Mouse (Mus musculus) MN1 (cell line): ENCODE data around the gene Pias4.
A peak's percentile ranks its signal among the peaks of the same experiment; 100 is the strongest.

Source experiments
- DNase-seq: peaks from one replicate; pipeline ENCODE4 v3.0.0-alpha.2; 2016; ENCODE audit warnings: low spot score

Pias4 gene

GRCm38 (mm10) chr10:81138131-81138782 is 29.5 kb downstream of the Pias4 start:
- DNase-seq: peak; percentile 75

- DNase-seq: peak; percentile 99
These were observed 30.2 kb downstream of the Pias4 start for GRCm38 (mm10) chr10:81137252-81138130.

- peak; percentile 87 for DNase-seq
These were observed 31.0 kb downstream of the Pias4 start for GRCm38 (mm10) chr10:81136706-81137231.

- DNase-seq: peak; percentile 84
These were observed 31.7 kb downstream of the Pias4 start for GRCm38 (mm10) chr10:81135831-81136705.

GRCm38 (mm10) chr10:81134966-81135681 is 32.6 kb downstream of the Pias4 start, which contains the start of gene Zbtb7a:
Gene Zbtb7a (plus strand): TSS chr10:81135220.
- DNase-seq: peak; percentile 74

GRCm38 (mm10) chr10:81134181-81134587 is 33.5 kb downstream of the Pias4 start:
- DNase-seq: no peak

GRCm38 (mm10) chr10:81123500-81123899 is 44.2 kb downstream of the Pias4 start:
- DNase-seq: no peak

GRCm38 (mm10) chr10:81122889-81123288 is 44.8 kb downstream of the Pias4 start:
- no peak for DNase-seq

GRCm38 (mm10) chr10:81120650-81121049 is 47.1 kb downstream of the Pias4 start:
- no peak for DNase-seq

GRCm38 (mm10) chr10:81119625-81120024 is 48.1 kb downstream of the Pias4 start:
- no peak for DNase-seq

- no peak for DNase-seq
These were observed 54.8 kb downstream of the Pias4 start for GRCm38 (mm10) chr10:81112946-81113345.

- DNase-seq: peak; percentile 92
These were observed 61.5 kb downstream of the Pias4 start for GRCm38 (mm10) chr10:81106113-81106721.

- DNase-seq: peak; percentile 99
These were observed 62.1 kb downstream of the Pias4 start, which contains the start of gene Map2k2 for GRCm38 (mm10) chr10:81105565-81106112. Gene Map2k2 (plus strand): TSS chr10:81105915.
